Mouse (Mus musculus) ovary, adult 18-20 months (tissue): ENCODE measurements around the gene Uvrag.

Experiments
- DNase-seq: peaks from one replicate; pipeline ENCODE4 v3.0.0; 2022; ENCODE audit warnings: low spot score, mixed read lengths

Gene Uvrag

GRCm38 (mm10) chr7:99021277-99021676 lies 119.7 kb downstream of the Uvrag start:
- DNase-seq: no peak

DNA sequence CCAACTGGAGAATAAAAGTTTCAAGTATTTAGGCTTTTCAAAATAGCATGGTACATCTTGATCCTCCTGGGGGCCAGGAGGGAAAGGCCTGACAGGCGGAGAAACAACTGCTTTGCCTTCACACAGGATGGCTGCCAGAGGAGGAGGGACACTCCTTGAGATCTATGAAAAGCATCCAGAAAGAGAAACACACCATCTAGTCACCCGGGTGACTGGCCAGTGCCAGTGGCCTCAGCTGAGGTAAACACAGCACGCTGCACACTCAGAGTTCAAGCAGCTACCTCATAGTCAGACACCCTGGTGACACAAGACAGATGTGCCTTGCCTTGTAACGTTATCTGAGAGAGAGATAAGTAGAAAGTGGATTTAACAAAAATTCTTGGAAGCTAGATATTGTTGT lies 120.6 kb downstream of the Uvrag start:
- no peak for DNase-seq

DNA sequence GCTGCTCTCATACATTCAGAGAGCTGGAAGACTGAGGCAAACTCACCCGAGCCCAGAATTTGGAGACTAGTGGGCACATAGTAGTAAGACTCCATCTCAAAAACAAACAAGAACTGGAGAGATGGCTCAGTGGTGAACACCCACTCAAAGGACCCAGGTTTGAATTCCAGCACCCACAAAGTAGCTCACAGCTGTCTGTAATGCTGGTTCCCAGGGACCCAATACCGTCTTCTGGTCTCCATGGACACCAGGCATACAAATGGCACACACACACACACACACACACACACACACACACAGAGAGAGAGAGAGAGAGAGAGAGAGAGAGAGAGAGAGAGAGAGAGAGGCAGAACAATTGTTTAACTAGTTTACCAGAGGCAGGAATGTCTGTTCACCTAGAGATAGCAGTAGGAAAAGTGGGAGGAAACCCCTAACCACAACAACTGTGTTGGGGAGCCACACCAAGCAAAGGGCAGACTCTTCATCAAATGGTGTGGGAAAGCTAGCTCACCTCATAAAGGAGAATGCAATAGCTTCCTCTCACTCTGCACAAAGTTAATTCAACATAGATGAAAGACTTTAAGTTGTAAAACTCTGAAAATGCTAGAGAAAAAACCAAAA lies 123.6 kb downstream of the Uvrag start:
- no peak for DNase-seq

DNA sequence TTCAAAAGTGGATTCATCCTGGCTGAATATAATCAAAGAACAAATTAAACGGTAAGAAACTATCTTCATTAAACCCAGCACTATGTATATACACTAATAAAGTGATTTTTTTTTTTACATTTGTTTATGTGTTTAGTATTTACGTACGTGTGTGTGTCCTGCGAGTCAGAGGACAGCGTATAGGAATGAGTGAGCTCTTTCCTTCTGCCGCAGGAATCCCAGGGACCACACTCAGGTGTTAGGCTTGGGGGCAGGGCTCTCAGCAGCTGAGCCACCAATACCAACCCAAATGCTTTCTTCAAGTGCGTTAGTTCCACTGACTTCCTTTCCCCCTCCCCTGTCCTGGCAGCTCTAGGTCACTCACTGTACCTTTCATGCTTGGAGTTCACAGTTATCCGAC lies 125.0 kb downstream of the Uvrag start:
- DNase-seq: no peak

DNA sequence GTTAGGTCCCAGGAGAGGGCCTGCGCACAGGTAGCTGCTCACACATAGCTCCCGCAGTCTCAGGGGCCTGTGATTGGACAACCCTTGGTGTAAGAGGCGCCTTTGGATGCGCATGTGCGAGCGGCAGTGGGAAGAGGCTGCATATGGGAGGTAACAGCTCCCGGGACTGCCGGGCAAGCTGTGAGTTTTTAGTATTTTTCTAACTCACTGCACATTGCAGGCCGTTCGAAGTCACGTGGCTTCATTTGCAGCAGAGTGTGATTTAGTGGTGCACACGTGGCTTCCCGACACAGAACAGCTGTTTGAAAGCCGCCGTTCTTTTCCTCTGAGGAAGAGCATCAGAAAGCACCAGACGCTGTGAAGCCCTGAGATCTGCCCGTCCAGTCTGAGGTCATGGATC lies 125.5 kb downstream of the Uvrag start:
- DNase-seq: no peak

DNA sequence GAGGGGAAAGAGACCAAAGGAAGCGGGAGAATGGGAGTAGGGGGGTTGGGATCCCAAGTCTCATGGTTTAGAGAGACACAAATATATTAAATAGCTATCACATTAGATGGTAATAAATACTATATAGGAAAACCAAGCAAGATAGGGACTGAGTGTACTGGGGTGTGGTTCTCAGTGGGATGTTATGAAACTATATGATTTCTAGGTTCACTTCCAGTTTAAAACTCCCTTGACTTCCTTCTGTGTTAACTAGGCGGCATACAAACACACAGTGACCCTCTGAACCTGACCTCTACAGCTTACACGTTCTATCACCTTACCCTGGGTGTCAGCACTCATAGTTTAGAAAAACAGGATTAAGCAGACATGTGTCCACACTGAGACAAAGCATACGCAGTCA lies 126.3 kb downstream of the Uvrag start:
- DNase-seq: no peak

- no peak for DNase-seq
Measured at GRCm38 (mm10) chr7:99007506-99008354, 133.2 kb downstream of the Uvrag start.

DNA sequence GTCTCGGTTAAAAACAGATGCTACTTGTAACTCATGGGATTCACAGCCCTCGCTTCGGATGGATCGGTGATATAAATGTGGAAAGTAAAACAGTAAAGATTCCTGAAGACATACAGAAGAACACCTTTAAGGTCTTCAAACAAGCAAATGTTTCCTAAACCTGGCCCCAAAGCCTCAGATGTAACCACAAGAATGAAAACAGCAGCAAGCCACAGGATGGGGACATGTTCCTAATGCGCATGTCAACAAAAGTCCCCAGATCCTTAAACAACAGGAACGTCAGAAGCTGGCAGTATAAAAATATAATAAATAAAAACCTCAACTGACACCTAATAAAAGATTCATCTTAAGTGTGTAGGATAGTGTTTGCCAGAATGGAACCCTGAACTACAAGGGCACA lies 137.7 kb downstream of the Uvrag start:
- DNase-seq: no peak

- DNase-seq: no peak
Measured at GRCm38 (mm10) chr7:98998722-98999121, 142.2 kb downstream of the Uvrag start.

GRCm38 (mm10) chr7:98997760-98998159 lies 143.2 kb downstream of the Uvrag start:
- DNase-seq: no peak

DNA sequence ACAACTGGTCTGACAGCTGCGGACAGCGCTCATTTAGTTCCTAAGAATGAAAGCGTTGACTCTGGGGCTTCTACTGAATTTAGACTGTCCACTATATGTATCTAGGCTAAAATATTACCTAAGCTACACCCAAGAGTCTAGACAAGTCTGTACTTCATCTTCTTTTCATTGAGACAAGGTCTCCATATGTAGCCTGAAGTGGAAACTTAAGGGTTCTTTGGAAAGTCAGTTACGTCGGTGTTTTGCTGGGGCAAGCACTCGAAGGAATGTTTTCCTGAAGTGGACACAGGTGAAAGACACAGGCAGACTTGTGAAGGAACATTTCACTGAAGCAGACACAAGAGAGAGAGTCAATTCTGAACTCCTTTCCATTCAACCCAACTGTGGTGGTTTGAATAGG lies 144.2 kb downstream of the Uvrag start:
- DNase-seq: no peak

- no peak for DNase-seq
Measured at GRCm38 (mm10) chr7:98995126-98995727, 145.7 kb downstream of the Uvrag start.

- DNase-seq: no peak
Measured at GRCm38 (mm10) chr7:98994137-98994536, 146.8 kb downstream of the Uvrag start.

DNA sequence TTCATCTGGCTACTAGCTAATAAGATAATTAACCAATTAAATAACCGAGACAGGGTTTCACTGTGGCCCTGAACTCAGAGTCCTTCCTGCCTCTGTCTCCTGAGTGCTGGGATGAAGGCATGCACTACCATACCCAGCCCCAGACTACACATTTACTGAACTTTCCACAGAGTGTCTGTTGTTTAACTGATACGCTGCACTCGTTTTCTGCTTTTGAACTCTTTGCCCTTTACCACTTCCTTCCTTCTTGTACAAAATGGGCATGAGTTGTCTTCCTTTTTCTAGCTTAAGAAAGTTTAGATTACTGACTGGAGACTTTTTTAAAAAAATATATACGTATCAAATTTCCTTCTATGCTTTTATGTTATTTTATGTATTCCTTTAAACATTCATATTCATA lies 147.5 kb downstream of the Uvrag start:
- no peak for DNase-seq

DNA sequence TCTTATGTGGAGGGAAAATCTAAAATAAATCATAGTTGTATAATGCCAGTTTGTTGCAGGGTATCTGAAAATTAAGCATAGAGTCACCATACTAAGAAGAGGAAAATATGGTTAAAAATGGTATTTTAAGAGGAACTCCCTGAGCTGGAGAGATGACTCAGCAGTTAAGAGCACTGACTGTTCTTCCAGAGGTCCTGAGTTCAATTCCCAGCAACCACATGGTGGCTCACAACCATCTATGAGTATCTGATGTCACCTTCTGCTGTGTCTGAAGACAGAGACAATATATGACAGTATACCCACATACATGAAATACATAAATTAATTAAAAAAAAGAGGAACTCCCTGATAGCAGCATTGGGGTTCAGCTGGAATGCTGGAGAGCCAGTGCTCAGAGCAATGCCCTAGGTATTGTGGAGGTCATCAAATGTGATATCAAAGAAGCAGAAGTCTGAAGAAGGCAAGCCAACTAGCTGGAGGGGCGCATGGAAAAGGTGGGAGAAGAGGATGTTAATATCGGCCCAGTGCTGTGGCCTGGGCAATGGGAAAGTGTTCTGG lies 149.7 kb downstream of the Uvrag start:
- DNase-seq: no peak

DNA sequence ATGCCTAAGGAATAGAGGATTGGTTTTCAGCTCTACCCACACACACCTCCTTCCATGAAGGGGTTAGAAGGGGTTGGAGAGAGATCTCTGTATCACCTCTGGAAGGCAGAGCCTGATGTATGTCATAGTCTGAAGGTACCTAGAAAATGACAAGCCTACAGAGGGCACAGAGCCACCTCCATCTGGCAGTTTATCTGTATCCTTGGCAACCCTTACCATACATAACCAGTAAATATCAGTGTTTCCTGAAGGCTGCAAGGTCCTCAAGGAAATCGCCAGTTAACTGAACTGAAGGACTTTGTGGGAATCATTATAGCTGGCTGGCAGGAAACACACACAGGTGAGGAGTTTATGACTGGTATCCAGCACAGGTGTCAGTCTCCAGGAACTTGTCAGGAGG lies 150.4 kb downstream of the Uvrag start:
- no peak for DNase-seq

GRCm38 (mm10) chr7:98986962-98987441 lies 153.9 kb downstream of the Uvrag start:
- DNase-seq: no peak

DNA sequence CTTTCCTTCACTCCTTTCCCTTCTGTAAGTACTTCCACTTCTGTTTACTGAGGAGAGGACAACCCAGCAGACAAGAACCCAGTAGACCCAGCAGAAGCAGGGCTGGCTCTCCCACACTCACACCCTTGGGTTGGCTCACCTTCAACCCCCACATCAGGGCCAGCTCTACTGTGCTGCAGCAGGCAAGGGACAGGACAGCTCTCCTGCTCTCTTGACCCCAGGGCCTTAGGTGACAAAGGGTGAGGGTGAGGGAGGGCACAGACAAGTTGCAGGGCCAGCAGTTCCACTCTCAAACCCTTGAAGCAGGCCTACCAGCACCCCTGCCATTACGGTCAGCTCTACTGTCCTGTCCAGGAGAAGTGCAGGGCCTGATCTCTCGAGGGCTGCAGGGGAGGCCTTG lies 155.0 kb downstream of the Uvrag start:
- no peak for DNase-seq

DNA sequence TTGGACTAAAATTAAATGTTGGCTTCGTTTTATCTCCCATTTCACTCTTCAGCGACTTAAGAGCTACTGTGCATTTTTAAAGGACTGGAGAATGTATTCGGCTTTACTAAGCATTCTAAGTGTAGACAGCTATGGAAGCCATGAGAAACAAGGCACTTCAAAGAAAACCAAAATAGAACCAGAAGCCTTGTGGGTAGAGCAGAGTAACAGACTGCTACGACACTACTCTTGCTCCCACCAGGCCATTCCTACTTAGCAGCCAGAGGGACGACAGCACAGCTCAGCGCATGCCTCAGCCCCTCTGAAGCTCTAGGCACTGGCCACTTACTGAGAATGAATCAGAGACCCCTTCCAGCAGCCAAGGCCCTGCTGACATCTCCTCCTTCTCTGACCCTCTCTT lies 155.5 kb downstream of the Uvrag start:
- no peak for DNase-seq

DNA sequence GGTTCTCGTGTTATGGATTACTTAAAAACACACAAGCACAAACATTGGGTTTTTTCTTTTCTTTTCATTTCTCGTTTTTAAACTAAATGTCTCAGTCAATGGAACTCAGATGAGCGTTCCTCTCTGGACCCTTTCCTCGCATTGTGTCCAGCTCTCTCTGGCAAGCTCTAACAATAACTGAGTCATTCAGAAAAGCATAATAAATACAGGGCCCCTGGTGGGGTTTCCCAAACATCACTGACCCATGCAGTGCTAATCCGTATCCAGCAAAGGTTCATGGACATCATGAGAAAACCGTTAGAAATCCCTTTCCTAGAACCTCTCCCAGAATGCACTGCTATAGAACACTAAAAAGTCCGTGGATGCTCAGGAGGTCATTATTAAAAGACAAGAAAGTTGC lies 156.6 kb downstream of the Uvrag start:
- DNase-seq: no peak

DNA sequence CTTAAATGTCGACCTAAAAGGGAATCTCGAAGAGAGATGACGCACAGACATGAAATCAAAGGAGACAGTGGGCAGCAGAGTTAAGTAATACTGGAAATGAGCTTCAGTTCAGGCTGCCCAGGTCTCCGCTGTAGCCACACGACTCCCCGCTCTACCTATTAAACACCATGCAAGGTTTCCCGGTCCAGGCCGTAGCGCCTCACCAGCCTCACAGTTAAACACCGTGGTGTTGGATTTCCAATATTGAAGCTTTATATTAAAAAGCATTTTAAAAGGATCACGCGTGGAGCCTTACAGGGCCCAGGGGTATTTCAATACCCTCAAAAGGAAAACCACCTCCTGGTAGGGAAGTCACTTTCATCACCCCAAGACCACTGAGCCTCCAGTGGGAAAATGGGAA lies 157.9 kb downstream of the Uvrag start:
- no peak for DNase-seq

DNA sequence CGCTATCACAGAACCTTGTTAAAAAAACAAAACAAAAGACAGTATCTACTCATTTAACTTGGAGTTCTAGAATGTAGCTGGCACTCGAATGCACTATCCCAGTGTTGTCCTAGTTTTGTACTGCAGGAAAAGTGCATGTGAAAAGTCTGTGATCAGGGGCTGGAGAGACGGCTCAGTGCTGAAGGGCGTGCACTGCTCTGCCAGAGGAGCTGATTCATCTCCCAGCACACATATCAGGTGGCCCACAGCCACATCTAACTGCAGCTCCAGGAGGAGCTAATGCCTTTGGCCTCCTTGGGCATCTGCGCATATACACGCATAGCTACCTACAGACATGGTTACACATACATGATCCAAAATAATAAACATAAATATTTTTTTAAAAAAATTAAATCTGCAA lies 159.5 kb downstream of the Uvrag start:
- DNase-seq: no peak
